Mouse (Mus musculus) kidney, adult 2 months (tissue): Measurements from ENCODE around the gene Abhd17b.

Source experiments
- CTCF ChIP-seq: fragments of 200-500 bp; conservative IDR thresholded peaks from 2 replicates; pipeline ENCODE4 v1.5.1; 2011; ENCODE audit warnings: low read depth, mild to moderate bottlenecking, control low read depth, low read length, moderate library complexity, mixed read lengths; ENCODE audit not compliant: insufficient read depth, insufficient read length
- POLR2A ChIP-seq: fragments of 200-500 bp; IDR thresholded peaks from one replicate; pipeline ENCODE4 v1.6.1; 2011; ENCODE audit warnings: low read depth, low read length, control low read depth

DNA sequence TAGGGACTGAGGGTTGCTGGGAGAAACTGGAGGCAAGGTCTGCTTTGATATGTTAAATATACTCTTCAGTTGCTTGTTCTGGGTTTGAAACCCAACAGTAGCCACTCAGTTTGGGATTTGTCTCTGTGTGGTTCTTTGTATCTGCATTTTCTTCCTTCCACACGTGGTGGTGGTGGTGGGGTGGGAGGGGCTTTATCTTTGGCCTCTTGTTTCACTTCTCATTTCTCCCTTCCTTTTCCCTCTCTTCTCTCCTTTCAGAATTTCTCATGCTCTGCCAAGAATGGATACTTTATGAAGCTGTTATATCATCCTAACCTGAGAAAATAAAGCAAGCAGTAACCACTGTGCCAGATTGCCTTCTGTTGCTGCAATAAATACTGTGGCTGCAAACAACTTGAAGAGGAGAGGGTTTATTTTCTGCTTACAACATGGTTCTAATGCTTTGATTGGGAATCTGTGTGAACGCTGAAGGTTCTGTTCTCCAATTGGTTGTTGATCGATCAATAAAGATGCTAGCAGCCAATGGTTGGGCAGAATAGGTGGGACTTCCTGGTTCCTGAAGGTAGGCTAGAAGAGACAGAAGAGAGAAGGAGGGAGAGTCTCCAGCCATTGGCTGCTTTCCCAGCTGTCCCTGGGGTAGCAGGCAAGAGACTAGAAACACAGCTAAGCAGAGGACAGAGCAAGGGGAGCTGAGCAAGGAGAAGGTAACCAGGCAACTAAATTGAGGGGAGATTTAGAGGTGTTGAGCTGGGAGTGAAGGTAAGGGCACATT is 60.5 kb downstream of the Abhd17b start:
- TF ChIP-seq CTCF, result no peak
- no peak for TF ChIP-seq POLR2A
